Mouse (Mus musculus) stomach, postnatal 0 days (tissue): Measurements from ENCODE around the gene Eps15.

Source experiments
- CTCF ChIP-seq: IDR thresholded peaks from 2 replicates; pipeline ENCODE4 v1.5.1; 2016; ENCODE audit warnings: antibody characterized with exemption, low read depth, mild to moderate bottlenecking, moderate library complexity
- EP300 ChIP-seq: optimal IDR thresholded peaks from 2 replicates; pipeline ENCODE3; 2016; ENCODE audit warnings: antibody characterized with exemption

- peak; percentile 43; the same call in 1 of the 2 replicates for TF ChIP-seq CTCF
- no peak for TF ChIP-seq EP300
Measured at GRCm38 (mm10) chr4:109393902-109394301, 113.8 kb downstream of the Eps15 start.
